Comparison of ENCODE assay signal across 23 mouse cellular contexts in genomic region chr5:75959809-75960208, GRCm38 (mm10).
"Had no signal": no experiment of that assay in that cellular context is flagged by ENCODE, and none has a peak within 500 bp of the region (broad histone marks: within the 10 kb centered on the region; RNA-seq: fewer than 3 reads in every experiment).

No protein-coding gene starts in this region.

- H3K27me3 ChIP-seq: limb, embryonic 12.5 days; limb, embryonic 15.5 days; neural tube, embryonic 12.5 days; neural tube, embryonic 15.5 days had no signal

- H3K4me2 ChIP-seq: limb, embryonic 12.5 days; limb, embryonic 15.5 days; lung, embryonic 14.5 days; midbrain, embryonic 11.5 days; neural tube, embryonic 12.5 days; neural tube, embryonic 15.5 days had no signal

- H3K9me3 ChIP-seq: limb, embryonic 12.5 days; limb, embryonic 15.5 days; neural tube, embryonic 12.5 days; neural tube, embryonic 15.5 days had no signal

- H3K36me3 ChIP-seq: limb, embryonic 12.5 days; limb, embryonic 15.5 days; neural tube, embryonic 12.5 days; neural tube, embryonic 15.5 days had no signal

- DNase-seq: kidney, adult 2 months; kidney, postnatal 25 days; layer of hippocampus, adult 9-11 months; left cerebral cortex, postnatal 4 days; lung, embryonic 14.5 days; midbrain, embryonic 14.5 days; right cerebral cortex, adult 18-20 months; right cerebral cortex, postnatal 14 days; right cerebral cortex, postnatal 4 days; thymus, adult 2 months; thymus, postnatal 14 days had no signal

- H3K9ac ChIP-seq: limb, embryonic 12.5 days; limb, embryonic 15.5 days; lung, embryonic 14.5 days; neural tube, embryonic 12.5 days; neural tube, embryonic 15.5 days had no signal

- H3K27ac ChIP-seq: kidney, postnatal 0 days; layer of hippocampus, adult 2 months; limb, embryonic 12.5 days; limb, embryonic 15.5 days; macrophage; neural tube, embryonic 12.5 days; neural tube, embryonic 15.5 days; stomach, postnatal 0 days had no signal

- ATAC-seq: intestine, postnatal 0 days; lung, postnatal 0 days had no signal

- H3K4me1 ChIP-seq: limb, embryonic 12.5 days; limb, embryonic 15.5 days; neural tube, embryonic 12.5 days; neural tube, embryonic 15.5 days had no signal

- H3K4me3 ChIP-seq: layer of hippocampus, adult 2 months; limb, embryonic 12.5 days; limb, embryonic 15.5 days; megakaryocyte, embryonic 14.5 days; neural tube, embryonic 12.5 days; neural tube, embryonic 15.5 days had no signal
